Mouse (Mus musculus) kidney, adult 10 weeks (tissue): Measurements from ENCODE around the gene Zfp995. TPM values are rescaled to one million over a fixed set of nuclear protein-coding genes. Genes with fewer than 3 reads are reported as not detected.

Experiments used
- polyA plus RNA-seq: library from polyadenylated mRNA; stranded (reverse); fragments of 350-450 nt; fragmentation: Illumina TruSeq; extraction: RNeasy Lipid Tissue Mini Kit (QIAGEN cat#74804); gene quantifications from one replicate; pipeline ENCODE4 v1.2.3, GENCODE M21; 2014; ENCODE audit warnings: low read depth, low replicate concordance

Zfp995 gene
- 14.4 TPM for polyA plus RNA-seq

DNA sequence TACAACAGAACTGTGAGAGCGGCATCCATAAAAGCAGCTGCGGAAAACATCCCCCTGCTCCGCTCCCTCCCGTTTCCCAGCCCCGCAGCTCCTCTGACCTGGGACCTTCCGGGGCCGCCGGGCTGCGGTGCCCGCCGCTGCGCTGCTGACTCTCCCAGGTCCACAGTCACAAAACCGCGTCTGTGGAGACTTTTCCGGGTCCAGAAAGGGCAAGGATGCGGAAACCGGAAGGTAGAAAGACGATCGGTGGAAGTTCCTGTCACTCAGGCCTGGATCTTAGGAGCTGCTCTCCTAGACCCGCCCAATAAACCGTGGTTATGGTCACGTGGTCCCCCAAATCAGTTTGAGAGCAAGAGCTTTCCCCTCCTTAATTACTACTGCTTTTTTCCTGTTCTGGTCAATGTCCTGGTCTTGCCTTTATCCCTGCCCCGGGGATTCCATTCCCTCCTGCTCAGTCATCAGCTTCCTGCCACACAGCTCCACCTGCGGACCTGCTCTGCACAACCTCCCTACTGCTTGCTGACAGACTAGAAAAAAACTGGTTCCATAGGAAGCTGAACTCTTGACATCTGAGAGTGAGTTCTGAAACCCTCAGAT is at the start of gene Zfp995:
TSS of gene Zfp995 (minus strand) at position 471 of the 597 bp plus-strand sequence.

DNA sequence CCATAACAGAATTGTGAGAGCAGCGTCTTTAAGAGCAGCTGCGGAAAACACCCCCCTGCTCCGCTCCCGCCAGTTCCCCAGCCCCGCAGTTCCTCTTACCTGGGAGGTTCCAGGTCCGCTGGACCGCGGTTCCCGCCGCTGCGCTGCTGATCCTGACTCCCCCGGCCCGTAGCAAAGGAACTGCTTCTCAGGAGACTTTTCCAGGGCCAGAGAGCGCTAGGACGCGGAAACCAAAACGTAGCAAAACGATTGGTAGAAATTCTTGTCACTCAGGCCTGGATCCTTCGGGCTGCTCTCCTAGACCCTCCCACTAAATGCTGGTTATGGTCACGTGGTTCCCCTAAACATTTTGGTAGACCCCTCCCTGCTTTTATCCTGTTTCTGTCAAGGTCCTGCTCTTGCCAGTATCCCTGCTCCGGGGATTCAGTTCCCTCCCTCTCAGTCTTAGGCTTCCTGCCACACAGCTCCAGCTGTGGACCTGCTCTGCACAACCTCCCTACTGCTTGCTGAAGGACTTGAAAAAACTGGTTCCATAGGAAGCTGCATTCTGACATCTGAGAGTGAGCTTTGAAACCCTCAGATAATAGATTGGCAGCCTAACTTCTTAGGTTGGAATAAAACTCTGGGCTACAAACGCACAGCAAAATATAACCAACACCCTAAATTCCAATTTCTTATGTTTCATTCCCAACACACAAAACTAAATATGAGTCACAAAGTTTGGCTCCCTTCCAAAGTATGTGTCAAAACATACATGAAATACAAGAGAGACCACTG is 64.0 kb downstream of the Zfp995 start, which contains the start of gene Zfp820:
TSS of gene Zfp820 (minus strand) at position 228 of the 777 bp plus-strand sequence.

Other genes with a start within 250 kb of the Zfp995 start
- gene Gm10226, start 218.1 kb downstream of the Zfp995 start, polyA plus RNA-seq, result 28.2 TPM
- 21.1 TPM for gene Zfp760, start 202.2 kb downstream of the Zfp995 start, polyA plus RNA-seq
- 23.9 TPM for gene Zfp229, start 179.1 kb downstream of the Zfp995 start, polyA plus RNA-seq
- 6.5 TPM for gene Zfp820, start 64.2 kb downstream of the Zfp995 start, polyA plus RNA-seq
- 63.2 TPM for gene Zfp942, start 52.5 kb upstream of the Zfp995 start, polyA plus RNA-seq
- gene Zfp943, start 52.6 kb upstream of the Zfp995 start, polyA plus RNA-seq, result 70.5 TPM